13 mouse cellular contexts compared by ENCODE assay signal in the genomic region with DNA sequence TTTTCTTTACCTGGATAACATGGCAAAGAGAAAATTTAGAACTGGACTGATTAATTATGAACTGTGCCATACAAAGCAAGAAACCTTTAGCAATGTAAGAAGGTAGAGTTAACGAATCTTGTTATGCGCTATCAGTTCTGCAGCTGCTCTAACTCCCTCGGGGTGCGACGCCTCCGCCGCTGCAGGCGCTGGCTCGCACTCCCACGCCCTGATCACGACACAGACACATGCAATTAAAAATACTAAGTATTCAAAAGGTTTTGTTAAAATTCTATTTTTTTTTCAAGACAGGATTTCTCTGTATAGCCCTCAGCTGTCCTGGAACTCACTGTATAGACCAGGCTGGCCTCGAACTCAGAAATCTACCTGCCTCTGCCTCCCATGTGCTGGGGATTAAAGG.
DNase-seq lines count a peak whose midpoint lies in the region; ATAC-seq lines count a peak whose summit lies in the region.
"Had no signal": no experiment of that assay in that cellular context is flagged by ENCODE, and none has a peak within 500 bp of the region (broad histone marks: within the 10 kb centered on the region; RNA-seq: fewer than 3 reads in every experiment).

No protein-coding gene starts in this region.

- H3K4me3 ChIP-seq in heart, embryonic 12.5 days: no peak overlapping the region
- no peak overlapping the region for H3K4me3 ChIP-seq in neural tube, embryonic 12.5 days
- peak overlapping the region; percentile 25; the same call in 1 of the 2 replicates for H3K4me3 ChIP-seq in hindbrain, embryonic 15.5 days
- H3K4me3 ChIP-seq in neural tube, embryonic 15.5 days (replicated peaks): no peak overlapping the region
- H3K4me3 ChIP-seq: embryonic facial prominence, embryonic 15.5 days; stomach, embryonic 15.5 days had no signal

- H3K9ac ChIP-seq in heart, embryonic 12.5 days: no peak overlapping the region
- H3K9ac ChIP-seq in neural tube, embryonic 12.5 days: no peak overlapping the region
- no peak overlapping the region for H3K9ac ChIP-seq in hindbrain, embryonic 15.5 days
- H3K9ac ChIP-seq in neural tube, embryonic 15.5 days (replicated peaks): no peak overlapping the region
- H3K9ac ChIP-seq: embryonic facial prominence, embryonic 15.5 days; stomach, embryonic 15.5 days had no signal

- H3K4me1 ChIP-seq in heart, embryonic 12.5 days (replicated peaks): no peaks in the 10 kb centered on the region
- no peaks in the 10 kb centered on the region for H3K4me1 ChIP-seq in neural tube, embryonic 12.5 days
- H3K4me1 ChIP-seq in hindbrain, embryonic 15.5 days (replicated peaks): peaks cover 7% of the 10 kb centered on the region
- peaks cover 8% of the 10 kb centered on the region for H3K4me1 ChIP-seq in neural tube, embryonic 15.5 days
- H3K4me1 ChIP-seq: embryonic facial prominence, embryonic 15.5 days; heart, embryonic 10.5 days; stomach, embryonic 15.5 days had no signal

- H3K9me3 ChIP-seq in heart, embryonic 12.5 days (replicated peaks): no peaks in the 10 kb centered on the region
- no peaks in the 10 kb centered on the region for H3K9me3 ChIP-seq in neural tube, embryonic 12.5 days
- no peaks in the 10 kb centered on the region for H3K9me3 ChIP-seq in hindbrain, embryonic 15.5 days
- no peaks in the 10 kb centered on the region for H3K9me3 ChIP-seq in neural tube, embryonic 15.5 days (replicated peaks)
- H3K9me3 ChIP-seq: embryonic facial prominence, embryonic 15.5 days; heart, embryonic 10.5 days; stomach, embryonic 15.5 days had no signal

- no peak for ATAC-seq in heart, embryonic 12.5 days (ENCODE audit: insufficient number of reproducible peaks, low FRiP score)
- ATAC-seq in neural tube, embryonic 12.5 days (ENCODE audit: low FRiP score, low read depth): peak; percentile 65
- ATAC-seq in hindbrain, embryonic 15.5 days (ENCODE audit: low FRiP score, low read depth): no peak
- peak; percentile 54; the same call in 1 of the 2 replicates for ATAC-seq in neural tube, embryonic 15.5 days (ENCODE audit: low FRiP score)
- ATAC-seq: lung, postnatal 0 days had no signal

- peaks cover 35% of the 10 kb centered on the region for H3K36me3 ChIP-seq in heart, embryonic 12.5 days
- peaks cover 3% of the 10 kb centered on the region; the same call in 1 of the 2 replicates for H3K36me3 ChIP-seq in neural tube, embryonic 12.5 days
- peaks cover 16% of the 10 kb centered on the region for H3K36me3 ChIP-seq in hindbrain, embryonic 15.5 days
- H3K36me3 ChIP-seq in neural tube, embryonic 15.5 days: peaks cover 7% of the 10 kb centered on the region; the same call in 1 of the 2 replicates

- WGBS in heart, embryonic 12.5 days: 74% methylated on average over 12 of the region's 12 CpGs
- WGBS in neural tube, embryonic 12.5 days: 68% methylated on average over 12 of the region's 12 CpGs
- 44% methylated on average over 12 of the region's 12 CpGs for WGBS in hindbrain, embryonic 15.5 days
- 42% methylated on average over 12 of the region's 12 CpGs for WGBS in neural tube, embryonic 15.5 days

- no peaks in the 10 kb centered on the region for H3K27me3 ChIP-seq in heart, embryonic 12.5 days (replicated peaks)
- H3K27me3 ChIP-seq in neural tube, embryonic 12.5 days (replicated peaks): no peaks in the 10 kb centered on the region
- H3K27me3 ChIP-seq in hindbrain, embryonic 15.5 days: no peaks in the 10 kb centered on the region
- H3K27me3 ChIP-seq in neural tube, embryonic 15.5 days (replicated peaks): no peaks in the 10 kb centered on the region
- H3K27me3 ChIP-seq: embryonic facial prominence, embryonic 15.5 days; stomach, embryonic 15.5 days had no signal

- peak; percentile 59 for DNase-seq in heart, adult 11 months
- no peak for DNase-seq in neural tube, embryonic 10.5 days (ENCODE audit: extremely low spot score, low spot score)
- no peak for DNase-seq in cerebellum, postnatal 25 days
- no peak for DNase-seq in urinary bladder, postnatal 36 days (ENCODE audit: low spot score in 2 of 2)

- no peak overlapping the region for H3K4me2 ChIP-seq in heart, embryonic 12.5 days
- H3K4me2 ChIP-seq in neural tube, embryonic 12.5 days (replicated peaks): peak overlapping the region; percentile 40
- H3K4me2 ChIP-seq in hindbrain, embryonic 15.5 days: peak overlapping the region; percentile 50
- H3K4me2 ChIP-seq in neural tube, embryonic 15.5 days: peak overlapping the region; percentile 51

- H3K27ac ChIP-seq in heart, embryonic 12.5 days (ENCODE audit: poor library complexity, severe bottlenecking): no peak overlapping the region
- no peak overlapping the region for H3K27ac ChIP-seq in neural tube, embryonic 12.5 days
- H3K27ac ChIP-seq in hindbrain, embryonic 15.5 days (replicated peaks): peak overlapping the region; percentile 81; the same call in 1 of the 2 replicates
- H3K27ac ChIP-seq in neural tube, embryonic 15.5 days (replicated peaks): peak overlapping the region; percentile 74
- H3K27ac ChIP-seq: embryonic facial prominence, embryonic 15.5 days; heart, embryonic 10.5 days; kidney, postnatal 0 days; stomach, embryonic 15.5 days had no signal

Comparison
In these comparisons a context has a peak if more than half of its experiments do, and no peak if none do; other contexts are left out.
1. H3K27ac ChIP-seq: peak in hindbrain, embryonic 15.5 days (single experiment) and neural tube, embryonic 15.5 days (single experiment); none in heart, embryonic 12.5 days (single experiment) and neural tube, embryonic 12.5 days (single experiment).
2. ATAC-seq: peak in neural tube, embryonic 12.5 days (single experiment) and neural tube, embryonic 15.5 days (single experiment); none in heart, embryonic 12.5 days (single experiment) and hindbrain, embryonic 15.5 days (single experiment).